Mouse (Mus musculus): Measurements from ENCODE around the gene Plk2. TPM values are rescaled to one million over a fixed set of nuclear protein-coding genes. Genes with fewer than 3 reads are reported as not detected.
"Not testable (repeated sequence)": the region's sequence is repeated elsewhere in the genome, so short reads cannot be mapped to it uniquely, and the experiment has no call there.

Gene Plk2
- polyA plus RNA-seq (2017; shearing (Covaris generic)), result 1 to 10 TPM; 1.7 to 4.1 TPM

DNA sequence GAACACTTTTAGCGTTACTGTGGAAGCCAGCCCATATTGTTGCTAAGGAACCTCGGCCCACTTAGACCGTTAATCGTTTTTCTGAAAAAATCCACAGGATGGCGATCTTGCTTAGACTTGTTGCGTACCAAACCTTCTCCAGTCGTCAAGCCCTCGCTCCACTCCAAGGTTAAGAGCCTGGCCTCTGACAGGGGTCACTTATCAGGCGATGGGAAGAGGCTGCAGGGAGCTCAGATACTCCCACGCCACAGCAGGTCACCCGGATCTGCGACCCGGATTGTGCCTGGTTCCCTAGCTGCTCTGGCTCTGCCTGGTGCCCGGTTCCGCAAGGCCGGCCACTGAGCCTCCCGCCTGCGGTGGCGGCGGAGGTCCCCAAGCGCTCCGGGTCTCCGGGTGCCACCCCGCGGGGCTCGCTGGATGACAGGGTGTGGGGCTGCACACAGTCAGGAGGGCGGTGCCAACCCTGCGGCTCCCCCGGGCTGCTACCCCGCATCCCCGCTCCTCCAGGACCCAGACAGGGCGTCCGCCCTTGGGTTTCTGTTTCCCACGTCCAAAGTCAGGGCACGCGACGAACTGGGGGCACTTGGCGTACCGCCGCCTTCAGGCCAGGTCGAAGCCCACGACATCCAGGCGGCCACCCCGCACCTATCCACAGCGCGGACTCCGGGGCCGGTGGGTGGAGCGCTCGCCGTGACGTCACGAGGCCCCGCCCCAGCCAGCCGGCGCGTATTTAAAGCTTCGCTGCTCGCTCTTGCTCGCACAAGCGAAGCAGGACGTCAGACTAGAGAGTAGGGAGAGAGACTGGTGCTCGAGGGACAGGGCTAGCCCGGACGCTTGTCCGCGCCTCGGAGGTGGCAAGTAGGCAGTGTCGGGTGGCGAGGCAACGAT is at the start of gene Plk2:
Plk2 (plus strand) TSS at position 756 of the 888 bp plus-strand sequence.
- ATAC-seq, result peak; percentile 91

DNA sequence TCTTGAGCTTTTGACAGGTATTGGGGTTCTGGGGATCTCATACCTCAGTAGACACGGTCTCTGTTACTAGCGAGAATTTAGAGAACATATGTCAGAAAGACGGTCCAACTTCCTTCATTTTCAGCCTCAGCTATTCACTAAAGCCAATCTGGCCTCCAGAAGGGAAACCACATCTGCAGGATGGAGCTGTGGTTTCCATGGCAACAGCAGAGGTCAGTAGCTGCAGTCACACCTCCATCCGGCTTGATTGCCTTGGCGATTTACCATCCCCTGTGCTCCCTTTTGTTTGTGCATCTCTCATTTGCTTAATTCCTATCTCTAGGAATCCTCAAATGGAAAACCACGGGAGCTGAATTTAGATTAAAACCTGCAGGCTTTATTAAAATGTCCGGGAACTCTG is 48.1 kb upstream of the Plk2 start:
- ATAC-seq, result no peak

DNA sequence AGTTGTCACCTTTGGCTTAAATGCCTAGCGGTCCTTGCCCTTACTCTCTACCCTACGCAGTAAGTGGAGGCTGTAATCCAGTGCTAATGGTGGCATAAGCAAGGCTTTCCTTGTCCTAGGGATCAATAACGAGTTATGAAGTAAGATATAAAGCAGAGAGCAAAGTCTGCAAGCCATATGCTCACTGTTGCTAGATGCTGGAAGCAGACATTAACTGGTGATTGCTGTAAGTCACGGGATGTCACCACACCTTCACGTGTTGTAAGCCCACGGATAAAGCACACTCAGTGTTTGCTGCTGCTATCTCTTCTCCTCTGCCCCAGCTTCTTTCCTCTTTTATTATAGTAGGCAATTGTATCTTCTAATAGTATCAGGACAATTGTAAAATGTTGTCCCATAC is 43.8 kb upstream of the Plk2 start:
- no peak for ATAC-seq

DNA sequence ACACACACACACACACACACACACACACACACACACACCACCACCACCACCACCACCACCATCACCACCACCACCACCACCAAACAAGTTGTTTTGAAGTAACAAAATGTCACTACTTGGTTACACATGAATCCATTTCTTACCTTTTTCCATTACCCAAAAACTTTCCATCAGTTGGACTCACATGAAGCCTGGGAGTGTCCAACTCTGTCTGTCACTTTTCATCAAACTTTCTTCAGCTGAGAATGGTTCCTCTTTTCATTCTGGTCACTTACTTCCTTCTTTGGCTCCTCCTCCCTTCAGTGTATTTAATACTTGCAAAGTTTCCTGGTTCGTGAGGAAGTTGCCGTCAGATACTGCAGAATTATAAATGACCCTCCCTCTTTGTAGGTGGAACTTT is 37.9 kb upstream of the Plk2 start, which contains the start of gene Gapt:
Gapt (minus strand) TSS at position 259 of the 400 bp plus-strand sequence.
- no peak for ATAC-seq

DNA sequence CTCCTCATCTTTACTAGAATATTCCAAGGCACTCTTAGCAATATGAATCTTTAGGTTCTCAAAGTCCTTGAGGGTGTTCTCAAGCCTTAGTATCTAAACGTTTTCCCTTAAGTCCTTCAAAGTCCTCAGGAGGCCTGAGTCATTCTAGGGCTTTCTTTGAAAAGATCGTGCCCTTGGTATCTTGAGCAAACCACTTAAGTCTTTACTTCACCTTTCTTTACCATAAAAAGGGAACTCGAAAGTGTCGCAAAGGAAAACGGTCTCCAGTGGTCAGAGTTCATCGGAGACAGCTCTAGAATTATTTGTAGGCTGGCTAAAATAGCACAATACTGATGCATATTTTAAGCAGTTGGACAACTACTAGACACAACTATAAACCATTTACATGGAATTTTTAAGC is 31.1 kb upstream of the Plk2 start:
- ATAC-seq, result no peak

DNA sequence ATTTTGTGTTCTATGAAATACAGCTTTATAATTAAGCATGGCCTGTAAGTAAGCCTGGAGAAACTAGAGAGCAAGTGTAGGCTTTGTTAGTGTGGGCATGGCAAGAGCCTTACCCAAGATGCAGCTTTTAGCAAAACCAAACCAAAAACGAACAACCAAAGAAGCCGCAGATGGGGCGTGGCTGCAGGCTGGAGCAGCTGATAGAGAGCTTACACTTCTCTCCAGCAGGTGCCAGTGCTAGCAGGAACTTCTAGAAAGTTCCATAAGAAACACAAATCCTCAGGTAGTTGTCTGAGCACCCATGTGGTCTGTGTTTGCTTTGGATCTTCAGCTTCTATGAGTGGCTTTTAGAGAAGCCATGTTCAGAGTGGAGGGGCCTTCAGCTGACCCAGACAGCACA is 28.4 kb upstream of the Plk2 start:
- ATAC-seq, result no peak

DNA sequence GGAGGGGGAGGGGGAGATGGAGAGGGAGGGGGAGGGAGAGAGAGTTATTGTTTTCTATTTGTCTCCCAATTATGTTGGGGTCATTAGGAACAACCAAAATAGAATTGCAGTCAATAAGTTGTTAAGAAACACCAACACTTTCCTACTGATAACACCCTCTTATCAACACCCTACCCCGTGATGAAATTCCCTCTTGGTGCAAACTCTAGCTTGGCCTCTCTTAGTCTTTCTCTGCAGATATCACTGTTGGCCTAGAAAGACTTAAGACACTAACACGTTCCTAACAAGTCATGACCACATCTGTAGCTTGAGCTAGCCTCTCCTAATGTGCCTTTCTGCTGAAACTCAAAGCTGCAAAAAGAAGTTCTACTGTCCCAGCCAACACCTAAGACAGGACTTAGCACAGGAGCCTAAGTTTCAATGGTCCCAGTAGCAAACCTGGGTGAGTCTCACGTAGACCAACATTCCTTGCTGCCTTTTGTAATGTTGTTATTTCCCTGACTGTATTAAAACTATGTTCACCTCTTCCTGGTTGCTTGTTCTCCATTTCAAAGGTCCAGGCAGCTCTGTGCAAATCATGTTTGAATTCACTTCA is 26.8 kb upstream of the Plk2 start:
- peak; percentile 22 for ATAC-seq

DNA sequence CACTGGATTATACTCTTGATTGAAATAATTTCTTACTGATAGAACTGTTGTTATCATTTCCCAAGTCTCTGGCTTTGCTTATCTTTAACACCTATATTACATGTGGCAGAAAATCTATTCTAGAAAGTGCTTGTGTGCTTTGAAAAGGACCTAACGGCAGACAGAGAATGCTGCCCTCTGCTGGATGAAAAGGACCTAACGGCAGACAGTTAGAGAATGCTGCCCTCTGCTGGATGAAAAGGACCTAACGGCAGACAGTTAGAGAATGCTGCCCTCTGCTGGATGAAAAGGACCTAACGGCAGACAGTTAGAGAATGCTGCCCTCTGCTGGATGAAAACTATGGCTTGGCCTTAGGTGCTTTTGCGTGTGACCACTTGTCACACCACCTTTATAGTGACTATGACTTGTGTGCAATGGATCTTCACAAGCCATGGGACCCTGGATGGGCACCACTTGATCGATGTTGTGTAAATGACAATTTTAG is 26.2 kb upstream of the Plk2 start:
- peak; percentile 82 for ATAC-seq

DNA sequence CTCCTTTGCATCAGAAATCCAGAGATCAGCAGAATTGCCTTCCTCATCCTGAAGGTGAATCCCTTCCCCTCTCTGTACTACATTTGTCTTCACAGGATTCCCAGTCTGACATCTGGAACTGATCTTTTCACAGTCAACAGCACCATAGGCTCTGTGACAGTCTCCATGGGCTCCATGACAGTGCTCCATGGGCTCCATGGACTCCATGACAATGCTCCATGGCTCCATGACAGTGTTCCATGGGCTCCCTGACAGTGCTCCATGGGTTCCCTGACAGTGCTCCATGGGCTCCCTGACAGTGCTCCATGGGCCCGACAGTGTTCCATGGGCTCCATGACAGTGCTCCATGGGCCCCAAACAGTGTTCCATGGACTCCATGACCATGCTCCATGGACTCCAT is 25.2 kb upstream of the Plk2 start:
- ATAC-seq, result no peak

DNA sequence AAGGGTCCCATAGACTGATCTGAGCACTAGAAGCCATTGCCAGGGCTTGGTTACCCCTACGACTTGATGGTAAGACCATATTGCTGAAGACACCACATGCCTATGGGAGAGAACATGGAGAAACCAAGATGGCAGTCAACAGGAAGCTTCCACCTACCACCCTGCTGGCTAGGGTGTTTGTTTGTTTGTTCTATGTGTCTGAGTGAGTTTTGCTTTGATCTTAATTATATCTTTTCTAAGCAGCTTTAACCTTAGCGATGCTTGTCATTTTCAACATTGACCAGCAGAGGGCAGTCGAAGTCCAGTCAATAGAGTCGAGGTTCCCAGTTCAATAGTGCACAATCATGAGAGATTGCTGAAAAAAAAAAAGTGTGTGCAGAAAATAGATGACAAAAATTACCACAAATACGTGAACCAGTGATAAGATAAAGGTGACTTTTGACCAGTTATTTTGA is 12.4 kb upstream of the Plk2 start:
- peak; percentile 89 for ATAC-seq

DNA sequence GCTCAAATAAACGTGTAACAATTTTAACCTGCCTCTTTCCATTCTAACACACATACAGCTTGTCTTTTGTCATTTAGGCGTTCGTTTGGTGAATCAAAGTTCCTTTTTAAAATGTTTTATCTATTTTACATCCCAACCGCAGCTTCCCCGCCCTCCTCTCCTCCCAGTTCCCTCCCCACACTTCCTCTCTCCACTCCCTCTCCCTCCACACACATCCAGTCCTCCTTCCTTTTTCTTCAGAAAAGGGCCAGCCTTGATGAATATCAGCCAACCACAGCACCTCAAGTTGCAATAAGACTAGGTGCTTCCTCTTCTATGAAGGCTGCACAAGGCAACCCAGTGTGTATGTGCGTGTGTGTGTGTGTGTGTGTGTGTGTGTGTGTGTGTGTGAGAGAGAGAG is 10.3 kb upstream of the Plk2 start:
- ATAC-seq, result no peak

DNA sequence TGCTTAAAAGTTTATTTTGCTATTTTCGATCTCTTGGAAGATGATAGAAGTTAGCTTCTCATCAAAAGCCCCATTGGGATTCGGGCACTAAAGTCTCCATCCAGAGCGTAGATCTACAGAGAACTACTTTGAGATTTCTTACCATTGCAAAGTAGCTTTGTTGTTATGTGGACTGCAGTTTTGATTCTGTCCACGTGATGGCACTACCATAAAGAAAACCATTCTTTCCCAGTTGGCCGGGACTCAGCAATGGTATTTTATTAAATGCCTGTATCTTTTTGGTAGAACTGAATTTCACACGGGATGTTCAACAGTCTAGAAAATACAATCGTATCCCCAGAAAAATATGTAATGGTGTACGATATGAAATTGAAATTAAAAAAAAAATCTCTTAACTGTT is 2.6 kb upstream of the Plk2 start:
- peak; percentile 30 for ATAC-seq

DNA sequence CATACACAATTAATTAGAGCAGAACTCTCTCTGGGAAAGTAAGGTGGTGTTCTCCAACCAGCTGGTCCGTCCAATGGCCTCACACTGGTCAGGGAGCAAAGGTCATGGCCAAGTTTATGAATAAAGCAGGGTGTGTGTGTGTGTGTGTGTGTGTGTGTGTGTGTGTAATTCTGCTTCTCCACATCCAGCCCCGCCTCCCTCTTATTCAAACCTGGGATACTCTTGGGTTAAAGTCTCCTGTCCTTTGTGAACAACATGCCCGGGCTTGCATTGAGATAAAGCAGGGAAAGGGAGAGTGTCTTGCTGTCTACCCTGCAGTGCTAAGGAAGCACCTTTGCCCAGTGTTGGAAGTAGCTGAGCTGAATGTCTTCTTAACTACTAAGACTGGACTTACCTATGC is 2.2 kb upstream of the Plk2 start:
- ATAC-seq, result no peak

DNA sequence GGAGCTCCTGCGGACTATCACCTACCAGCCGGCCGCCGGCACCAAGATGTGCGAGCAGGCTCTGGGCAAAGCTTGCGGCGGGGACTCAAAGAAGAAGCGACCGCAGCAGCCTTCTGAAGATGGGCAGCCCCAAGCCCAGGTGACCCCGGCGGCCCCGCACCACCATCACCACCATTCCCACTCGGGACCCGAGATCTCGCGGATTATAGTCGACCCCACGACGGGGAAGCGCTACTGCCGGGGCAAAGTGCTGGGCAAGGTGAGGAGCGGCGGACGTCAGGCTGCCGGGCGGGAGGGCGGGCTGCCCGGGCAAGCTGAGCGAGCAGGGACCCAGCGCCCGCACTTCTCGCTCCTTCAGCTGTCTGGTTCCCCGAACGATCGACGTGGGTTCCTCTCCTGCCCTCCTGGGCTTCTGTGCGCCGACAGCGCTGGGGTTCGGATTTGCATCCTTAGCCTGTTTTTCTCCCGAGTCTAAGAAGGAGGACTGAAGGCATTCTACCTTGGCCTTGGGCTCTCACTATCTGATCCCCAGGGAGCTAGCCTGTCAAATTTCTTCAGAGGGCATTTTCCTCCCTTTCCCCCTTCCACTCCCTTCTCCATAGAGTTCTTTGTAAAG is 441 bp downstream of the Plk2 start:
- peak; percentile 2 for ATAC-seq

DNA sequence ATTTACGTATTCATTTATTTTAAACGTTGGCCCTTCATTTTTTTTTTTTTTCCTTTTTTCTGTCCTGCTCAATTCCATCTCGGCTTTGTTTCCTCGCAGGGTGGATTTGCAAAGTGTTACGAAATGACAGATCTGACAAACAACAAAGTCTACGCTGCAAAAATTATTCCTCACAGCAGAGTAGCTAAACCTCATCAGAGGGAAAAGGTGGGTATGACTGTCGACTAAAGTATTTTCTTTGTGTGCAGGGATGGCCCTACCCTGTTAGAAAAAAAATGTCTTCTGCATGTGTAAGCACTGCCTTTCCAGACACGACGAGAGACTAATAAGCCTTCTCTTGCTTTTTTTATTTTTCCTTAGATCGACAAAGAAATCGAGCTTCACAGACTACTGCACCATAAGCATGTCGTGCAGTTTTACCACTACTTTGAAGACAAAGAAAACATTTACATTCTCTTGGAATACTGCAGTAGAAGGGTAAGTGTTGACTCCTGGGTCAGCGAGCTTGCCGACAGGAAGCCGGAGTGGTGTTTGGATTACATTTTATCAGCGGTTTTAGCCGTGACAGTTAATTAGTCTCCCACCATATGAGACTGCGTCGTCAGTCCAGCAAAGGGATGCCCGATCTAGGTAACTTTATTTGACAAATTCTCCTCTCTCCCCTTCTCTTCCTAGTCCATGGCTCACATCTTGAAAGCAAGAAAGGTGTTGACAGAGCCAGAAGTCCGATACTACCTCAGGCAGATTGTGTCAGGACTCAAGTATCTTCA is 1.3 kb downstream of the Plk2 start:
- no peak for ATAC-seq

DNA sequence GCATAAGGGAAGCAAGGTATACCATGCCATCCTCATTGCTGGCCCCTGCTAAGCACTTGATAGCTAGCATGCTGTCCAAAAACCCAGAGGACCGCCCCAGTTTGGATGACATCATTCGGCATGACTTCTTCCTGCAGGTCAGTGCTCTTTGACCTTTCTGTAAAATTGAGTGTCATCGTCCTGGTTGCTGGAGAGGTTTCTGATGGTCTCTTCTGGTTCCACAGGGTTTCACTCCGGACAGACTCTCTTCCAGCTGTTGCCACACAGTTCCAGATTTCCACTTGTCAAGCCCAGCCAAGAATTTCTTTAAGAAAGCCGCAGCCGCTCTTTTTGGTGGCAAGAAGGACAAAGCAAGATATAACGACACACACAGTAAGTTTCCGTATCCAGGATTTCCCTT is 2.9 kb downstream of the Plk2 start:
- ATAC-seq, result no peak

DNA sequence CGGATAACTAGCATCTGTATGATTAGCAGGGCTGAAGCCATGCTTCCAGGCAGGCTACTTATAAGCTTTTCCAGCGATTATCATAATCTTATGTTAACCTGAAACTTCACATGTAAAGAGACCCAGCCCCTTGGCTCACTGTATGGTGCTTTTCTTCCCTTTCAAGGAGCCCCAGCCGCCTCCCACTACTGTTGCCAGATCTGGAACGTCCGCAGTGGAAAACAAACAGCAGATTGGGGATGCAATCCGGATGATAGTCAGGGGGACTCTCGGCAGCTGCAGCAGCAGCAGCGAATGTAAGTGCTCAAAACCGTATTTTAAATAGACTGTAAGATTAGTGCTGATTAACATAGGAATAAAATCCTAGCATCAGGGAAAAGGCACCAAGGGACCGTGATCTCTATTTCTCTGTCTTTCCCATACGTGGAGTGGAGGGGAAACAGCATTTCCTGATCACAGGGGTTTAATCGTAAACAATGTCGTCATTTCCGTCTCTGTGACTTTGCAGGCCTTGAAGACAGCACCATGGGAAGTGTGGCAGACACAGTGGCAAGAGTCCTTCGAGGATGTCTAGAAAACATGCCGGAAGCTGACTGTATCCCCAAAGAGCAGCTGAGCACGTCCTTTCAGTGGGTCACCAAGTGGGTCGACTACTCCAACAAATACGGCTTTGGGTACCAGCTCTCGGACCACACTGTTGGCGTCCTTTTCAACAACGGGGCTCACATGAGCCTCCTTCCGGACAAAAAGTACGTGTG is 3.8 kb downstream of the Plk2 start:
- ATAC-seq, result no peak

DNA sequence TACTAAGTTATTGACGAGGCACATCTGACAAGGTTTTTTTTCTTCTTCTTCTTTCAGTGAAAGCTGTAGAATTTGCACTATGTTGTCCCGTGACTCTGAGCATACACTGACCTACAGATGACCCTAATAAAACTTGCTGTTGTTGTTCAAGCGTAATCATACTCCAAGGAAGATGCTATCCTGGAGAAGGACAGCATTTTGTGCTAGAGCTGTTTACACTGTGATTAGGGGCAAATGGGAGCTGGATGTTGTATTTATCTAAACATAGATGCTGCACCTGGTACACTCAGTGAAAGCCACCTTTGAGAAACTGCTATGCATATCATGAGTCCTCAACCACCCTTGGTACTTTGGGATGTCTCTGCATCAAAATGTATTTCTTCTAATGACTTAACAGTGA is 6.6 kb downstream of the Plk2 start:
- no peak for ATAC-seq

DNA sequence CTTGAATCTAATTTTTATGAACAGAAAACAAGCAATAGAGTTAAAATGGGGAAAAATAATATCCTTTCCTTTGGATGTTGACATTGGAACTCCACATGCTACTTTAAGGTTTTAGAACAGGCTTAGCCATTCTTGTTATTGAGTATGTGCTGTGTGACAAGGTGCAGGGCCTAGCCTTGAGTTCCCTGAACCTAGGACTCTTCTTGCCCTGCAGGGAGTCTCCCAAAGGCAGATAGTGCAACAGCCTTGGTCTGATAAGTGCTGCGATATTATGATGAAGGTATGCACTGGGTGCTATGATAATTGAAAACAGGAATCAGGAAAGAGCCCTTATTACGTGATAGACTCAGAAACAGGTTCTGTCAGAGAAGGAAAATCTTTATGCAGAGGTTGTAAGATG is 7.0 kb downstream of the Plk2 start:
- no peak for ATAC-seq

DNA sequence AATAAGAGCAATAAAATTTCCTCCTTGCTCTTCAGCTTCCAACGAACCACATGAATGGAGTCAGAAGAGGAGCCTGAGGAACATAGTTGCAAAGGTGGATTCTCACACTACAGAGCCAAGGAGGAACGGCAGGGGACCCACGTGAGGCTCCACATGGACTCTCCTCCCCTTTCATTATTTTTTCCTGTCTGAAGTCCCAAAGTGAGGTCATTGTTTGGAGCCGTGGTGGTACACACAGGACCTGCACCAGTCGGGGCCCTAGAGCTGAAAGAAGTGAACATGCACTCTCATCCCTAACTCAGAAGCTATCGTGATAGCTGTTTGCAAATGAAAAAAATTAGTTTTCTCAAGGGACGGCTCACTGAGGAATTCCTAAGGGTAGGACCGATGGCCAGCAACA is 9.2 kb downstream of the Plk2 start:
- ATAC-seq, result no peak

DNA sequence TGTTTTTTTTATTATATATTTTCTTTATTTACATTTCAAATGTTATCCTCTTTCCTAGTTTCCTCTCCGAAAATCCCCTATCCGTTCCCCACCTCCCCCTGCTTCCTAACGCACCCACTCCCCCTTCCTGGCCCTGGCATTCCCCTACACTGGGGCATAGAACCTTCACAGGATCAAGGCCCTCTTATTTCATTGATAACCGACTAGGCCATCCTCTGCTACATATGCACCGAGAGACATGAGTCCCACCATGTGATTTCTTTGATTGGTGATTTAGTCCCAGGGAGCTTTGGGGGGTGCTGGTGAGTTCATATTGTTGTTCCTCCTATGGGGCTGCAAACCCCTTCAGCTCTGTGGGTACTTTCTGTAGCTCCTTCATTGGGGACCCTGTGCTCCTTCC is 9.8 kb downstream of the Plk2 start:
- ATAC-seq, result not testable (repeated sequence)

DNA sequence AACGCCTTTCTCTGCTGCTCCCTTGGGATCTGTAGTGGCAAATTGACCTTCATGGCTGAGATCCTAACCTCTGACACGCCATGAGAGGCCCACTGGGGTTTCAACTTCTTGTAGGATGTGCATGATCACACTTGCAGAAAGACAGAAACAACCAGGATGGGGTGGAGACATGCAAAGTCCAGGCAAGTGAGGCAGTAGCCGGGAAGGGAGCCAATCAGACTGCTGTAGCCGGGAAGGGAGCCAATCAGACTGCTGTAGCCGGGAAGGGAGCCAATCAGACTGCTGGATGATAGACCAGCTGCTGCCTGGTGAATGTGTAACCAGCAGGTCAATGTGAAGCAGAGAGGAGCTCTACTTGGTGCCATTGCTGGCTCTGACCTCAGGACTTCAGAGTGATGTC is 11.3 kb downstream of the Plk2 start:
- no peak for ATAC-seq

Measured in CD4-positive, CD25-positive, alpha-beta regulatory T cell, adult 4 months (primary cell).